Mouse (Mus musculus) urinary bladder, postnatal 36 days (tissue): ENCODE measurements at regions not wholly inside any gene's neighbourhood (a gene's known extent, or its start where the extent isn't known, plus 50 kb on each side); places are given as distances from the start of the nearest gene placed in this dataset.

Experiments
- DNase-seq, 2 experiments: peaks; one replicate each; pipeline ENCODE4 v3.0.0; 2022; ENCODE audit warnings: low spot score in 2 of 2, mixed read lengths in 1 of 2

DNA sequence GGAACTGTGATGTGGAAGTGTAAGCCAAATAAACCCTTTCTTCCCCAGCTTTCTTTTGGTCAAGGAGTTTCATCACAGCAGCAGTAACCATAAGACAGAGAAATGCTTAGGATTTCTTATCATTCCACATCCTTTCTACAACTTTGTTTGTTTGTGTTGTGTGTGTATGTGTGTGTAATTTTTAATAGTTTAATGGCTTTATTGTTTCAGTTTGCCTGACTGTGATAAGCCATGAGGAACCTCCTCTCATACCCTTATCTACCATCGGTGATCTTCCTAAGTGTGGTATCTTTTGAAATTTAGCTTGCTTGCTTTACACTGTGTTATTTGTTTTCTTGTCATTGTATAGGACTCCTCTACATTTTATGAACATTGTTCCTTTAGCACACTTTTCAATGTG is 970.6 kb upstream of the Lrrc6 start:
- no peak for DNase-seq

DNA sequence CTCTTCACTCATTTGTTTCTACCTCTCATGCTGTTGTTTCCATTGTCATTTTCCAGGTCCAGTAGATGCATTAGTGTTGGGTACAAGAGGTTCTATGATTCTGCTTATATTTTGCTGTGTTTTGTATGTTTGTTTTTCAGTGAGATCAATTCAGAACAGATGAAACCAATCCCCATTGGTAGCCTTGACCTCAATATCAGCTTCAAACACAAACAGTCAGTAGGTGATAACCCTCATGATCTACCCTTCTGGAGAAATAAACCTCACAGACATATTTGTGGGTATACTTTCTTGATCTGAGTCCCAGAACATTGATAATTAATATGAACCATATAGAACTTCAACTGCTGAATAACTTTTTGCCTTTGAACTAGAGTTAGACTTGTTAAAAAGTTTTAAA is 969.3 kb upstream of the Lrrc6 start:
- no peak for DNase-seq

GRCm38 (mm10) chr15:67467404-67468345 is 967.0 kb upstream of the Lrrc6 start:
- DNase-seq: no peak

DNA sequence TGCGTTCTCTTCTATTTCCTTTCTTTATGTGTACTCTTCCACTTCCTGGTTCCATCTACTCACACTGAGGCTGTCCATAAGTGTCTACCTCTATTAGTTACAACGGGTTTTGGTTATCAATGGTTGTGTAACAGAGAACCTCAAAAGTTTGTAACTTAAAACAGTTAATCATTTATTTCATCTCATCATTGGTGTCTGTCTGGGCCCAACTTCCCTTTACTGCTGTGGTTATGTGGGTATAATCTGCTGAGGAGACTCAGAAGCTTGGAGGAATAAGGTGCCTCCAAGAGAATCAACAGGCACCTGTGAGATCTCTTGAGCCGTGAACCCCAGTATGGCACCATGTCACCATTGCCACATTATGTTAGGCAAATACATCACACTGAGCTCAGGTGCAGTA is 962.2 kb upstream of the Lrrc6 start:
- DNase-seq: no peak

DNA sequence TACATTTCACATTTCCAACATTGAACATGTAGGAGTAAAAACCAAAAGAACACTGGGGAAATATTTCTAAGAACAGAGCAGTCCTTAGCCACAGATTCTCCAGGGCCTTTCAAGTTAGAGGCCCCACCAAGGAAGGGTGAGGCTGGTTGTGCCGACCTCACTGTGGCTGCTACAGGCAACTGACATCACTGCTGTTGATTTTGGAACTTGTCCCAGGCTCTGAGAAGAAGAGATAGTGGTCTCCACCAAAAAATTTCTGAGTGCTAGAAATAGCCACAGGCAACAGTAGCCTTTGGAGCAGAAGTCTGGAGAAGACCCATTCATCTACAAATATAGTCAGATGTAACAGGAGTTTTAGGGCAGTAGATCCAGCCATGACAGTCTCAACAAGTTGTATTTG is 959.7 kb upstream of the Lrrc6 start:
- no peak for DNase-seq

- peak; percentile 32 to 61 for DNase-seq
These were observed 933.6 kb upstream of the Lrrc6 start for GRCm38 (mm10) chr15:67434284-67434683.

- no peak for DNase-seq
These were observed 923.2 kb upstream of the Lrrc6 start for GRCm38 (mm10) chr15:67423922-67424321.

DNA sequence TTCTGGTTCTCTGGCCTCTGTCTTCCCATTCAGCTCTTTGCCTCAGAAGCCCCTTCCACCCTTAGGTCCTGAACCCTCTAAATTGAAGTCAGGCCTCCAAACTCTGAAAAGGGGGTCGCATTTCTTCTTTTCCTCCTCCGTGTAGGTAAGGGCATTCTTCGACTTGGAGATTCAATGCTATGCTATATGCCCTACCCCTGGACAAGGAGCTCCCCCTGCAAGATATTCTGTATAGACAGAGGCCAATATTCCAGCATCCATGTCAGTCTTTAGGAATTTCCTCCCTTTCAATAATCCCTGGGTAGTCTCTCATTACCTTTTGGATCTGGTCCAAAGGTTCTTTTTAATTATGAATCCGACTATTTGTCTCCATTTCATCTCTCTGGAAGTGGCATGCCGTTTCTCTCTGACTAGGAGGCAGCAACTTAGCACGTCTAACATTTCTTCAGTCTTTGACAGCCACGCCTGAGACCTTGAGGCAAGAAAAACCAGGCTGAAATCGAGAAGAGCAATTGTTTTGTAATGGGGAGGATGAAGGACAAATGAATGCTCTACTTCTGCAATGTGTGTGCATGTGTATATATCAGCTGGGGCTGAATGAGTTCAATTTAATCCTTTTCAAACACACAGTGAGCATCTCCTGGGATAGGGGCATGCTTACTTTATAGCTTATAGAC is 921.7 kb upstream of the Lrrc6 start:
- DNase-seq: no peak

GRCm38 (mm10) chr15:67420776-67421175 is 920.1 kb upstream of the Lrrc6 start:
- no peak for DNase-seq

GRCm38 (mm10) chr15:67419733-67420132 is 919.0 kb upstream of the Lrrc6 start:
- DNase-seq: no peak

DNA sequence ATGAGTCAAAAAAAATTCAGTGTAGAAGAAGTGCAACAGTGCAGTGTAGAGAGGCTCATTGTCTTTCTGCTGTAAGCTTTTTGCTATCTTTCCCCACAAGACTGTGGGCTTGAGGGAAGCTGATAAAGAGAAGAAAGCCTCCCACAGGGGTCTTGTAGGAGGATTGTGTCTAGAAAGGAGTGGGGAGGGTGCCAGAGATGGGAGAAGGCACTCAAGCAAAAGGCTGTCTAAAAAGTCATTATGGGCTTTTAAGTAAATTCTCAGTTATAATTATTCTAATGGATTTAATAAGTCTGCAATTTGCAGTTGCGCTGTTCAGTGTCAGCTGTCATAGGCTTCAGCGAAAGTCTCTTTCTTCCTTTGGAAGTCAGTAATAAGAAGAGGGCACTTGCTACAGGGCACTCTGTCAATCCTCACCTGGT is 917.0 kb upstream of the Lrrc6 start:
- DNase-seq: no peak

DNA sequence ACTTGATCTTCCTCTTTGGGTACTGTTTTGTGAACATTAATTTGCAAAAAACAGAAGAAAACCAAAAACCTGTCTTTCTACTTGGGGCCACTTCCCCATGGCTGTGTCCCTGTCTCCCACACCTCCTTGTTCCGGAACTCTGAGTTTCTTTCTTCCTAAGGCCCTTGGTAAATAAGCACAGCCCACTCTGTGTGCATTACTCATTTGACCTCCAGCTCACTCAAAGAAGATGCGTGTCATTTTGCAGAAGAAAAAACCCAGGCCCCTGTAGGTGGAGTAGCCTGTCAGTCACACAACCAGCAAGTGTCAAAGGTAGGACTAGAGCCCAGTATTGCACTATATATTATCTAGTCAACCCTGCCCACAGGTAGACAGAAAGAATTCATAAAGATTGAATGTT is 915.1 kb upstream of the Lrrc6 start:
- DNase-seq: no peak

DNA sequence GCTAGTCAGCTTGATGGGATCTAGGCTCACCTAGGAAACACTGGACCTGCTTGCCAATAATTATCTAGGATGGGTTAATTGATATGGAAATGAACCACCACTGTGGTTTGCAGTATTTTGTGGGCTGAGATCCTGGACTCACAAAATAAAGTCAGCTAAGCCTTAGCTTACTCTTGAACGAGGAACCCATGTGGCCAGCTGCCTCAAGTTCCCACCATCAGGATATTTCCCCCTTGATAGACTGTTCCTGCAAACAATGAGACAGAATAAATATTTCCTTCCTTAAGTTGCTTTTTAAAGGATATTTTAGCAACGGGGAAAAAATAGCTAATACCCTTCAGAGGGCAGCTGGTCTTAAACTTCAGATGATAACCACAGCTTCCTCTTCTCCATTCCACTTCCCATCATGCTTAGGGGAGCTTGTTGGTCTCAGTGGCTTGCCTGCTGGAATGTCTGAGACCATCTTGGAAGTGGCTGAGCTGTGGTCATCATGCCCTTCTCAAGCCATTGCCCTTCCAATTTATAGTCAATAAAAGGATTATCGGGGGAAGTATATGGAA is 913.7 kb upstream of the Lrrc6 start:
- DNase-seq: no peak

- DNase-seq: no peak
These were observed 912.9 kb upstream of the Lrrc6 start for GRCm38 (mm10) chr15:67413581-67413980.

GRCm38 (mm10) chr15:67412394-67412793 is 911.7 kb upstream of the Lrrc6 start:
- no peak for DNase-seq

- DNase-seq: no peak
These were observed 910.9 kb upstream of the Lrrc6 start for GRCm38 (mm10) chr15:67411657-67412056.

GRCm38 (mm10) chr15:67410012-67410411 is 909.3 kb upstream of the Lrrc6 start:
- DNase-seq: no peak

- DNase-seq: no peak
These were observed 908.3 kb upstream of the Lrrc6 start for GRCm38 (mm10) chr15:67408871-67409559.

- no peak for DNase-seq
These were observed 906.5 kb upstream of the Lrrc6 start for GRCm38 (mm10) chr15:67407244-67407643.

DNA sequence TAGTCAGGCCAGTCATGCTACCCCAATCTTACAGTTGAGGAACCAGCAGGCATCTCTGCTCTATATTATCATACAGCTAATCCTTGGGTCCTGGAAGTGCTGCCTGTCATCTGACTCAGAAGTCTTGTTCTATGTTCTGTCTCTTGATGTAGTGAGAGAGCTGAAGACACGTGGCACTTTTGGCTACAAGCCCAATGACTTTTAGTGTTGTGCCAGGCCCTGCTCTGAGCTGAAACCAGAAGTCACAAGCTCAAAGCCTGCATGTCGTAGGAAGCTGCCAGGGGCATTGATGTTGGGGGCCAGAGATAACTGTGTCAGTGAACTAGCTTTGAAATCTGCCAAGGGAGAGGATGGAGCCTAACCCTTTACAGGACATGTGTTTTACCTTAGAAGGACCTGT is 904.8 kb upstream of the Lrrc6 start:
- DNase-seq: peak in 1 of 2 experiments; percentile 4

DNA sequence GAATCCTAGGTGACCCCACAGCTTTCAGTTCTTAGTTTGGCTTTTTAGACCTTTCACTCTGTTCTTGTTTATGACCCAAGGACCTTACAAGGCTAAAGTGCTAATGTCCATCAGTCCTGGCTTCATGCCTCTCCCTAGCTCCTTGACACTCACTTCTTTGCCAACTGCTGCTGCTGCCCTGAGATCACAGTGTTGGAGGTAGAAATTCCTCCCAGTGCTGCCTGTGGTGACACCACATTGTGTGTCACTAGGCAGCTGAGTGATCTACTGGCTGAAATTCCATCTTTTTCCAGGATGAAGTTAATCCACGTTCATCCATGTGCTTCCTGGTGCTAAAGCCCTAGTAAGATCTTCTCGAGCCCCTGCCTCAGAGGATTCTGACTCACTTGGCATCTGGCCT is 904.3 kb upstream of the Lrrc6 start:
- DNase-seq: no peak

- no peak for DNase-seq
These were observed 901.6 kb upstream of the Lrrc6 start for GRCm38 (mm10) chr15:67402310-67402709.
